Mouse (Mus musculus): ENCODE measurements around the gene Ctxn1.

Ctxn1 gene

GRCm38 (mm10) chr8:4214006-4214980 lies 44.8 kb downstream of the Ctxn1 start:
- peak; percentile 48 to 70 for DNase-seq (ENCODE audit: low spot score in 2 of 2)

GRCm38 (mm10) chr8:4213210-4214005 lies 45.7 kb downstream of the Ctxn1 start:
- peak in 1 of 2 experiments; percentile 71 for DNase-seq (ENCODE audit: low spot score in 2 of 2)

DNA sequence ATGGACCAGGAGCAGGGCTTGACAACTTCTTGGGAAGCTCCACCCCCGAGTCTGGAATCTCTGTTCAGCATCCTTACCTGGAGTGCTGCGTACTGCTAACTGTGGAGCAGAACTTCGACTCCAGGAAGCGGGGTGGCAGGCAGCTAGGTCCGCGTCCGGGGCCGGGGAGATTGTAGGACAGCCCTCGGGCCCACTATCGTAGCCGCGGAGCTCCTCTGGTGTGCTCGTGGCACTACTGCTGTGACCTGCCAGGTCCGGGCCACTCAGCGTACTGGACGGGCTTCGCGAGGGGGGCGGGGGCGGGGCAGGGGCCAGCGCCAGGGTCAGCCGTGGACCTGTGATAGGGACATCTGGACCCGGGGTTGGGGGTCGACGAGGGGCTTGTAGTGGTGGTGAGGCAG lies 46.3 kb downstream of the Ctxn1 start:
- DNase-seq (ENCODE audit: low spot score in 2 of 2): peak in 1 of 2 experiments; percentile 69

DNA sequence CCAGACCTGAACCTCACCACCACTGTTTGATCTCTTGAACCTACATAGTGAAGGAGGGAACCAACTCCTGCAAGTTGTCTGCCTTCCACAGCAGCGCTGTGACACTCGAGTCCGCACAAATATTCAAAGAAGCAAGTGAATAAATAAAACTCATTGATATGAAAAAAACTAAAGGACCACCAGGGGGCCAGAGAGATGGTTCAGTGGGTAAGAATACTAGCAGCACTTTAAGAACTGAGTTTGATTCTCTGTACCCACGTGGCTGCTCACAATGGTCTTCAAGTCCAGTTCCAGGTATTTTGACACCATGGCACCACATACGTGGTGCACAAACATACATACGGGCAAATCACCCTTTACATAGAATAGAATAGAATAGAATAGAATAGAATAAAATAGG lies 48.0 kb downstream of the Ctxn1 start:
- DNase-seq (ENCODE audit: low spot score in 2 of 2): no peak

Measured in spleen, postnatal 4 days (tissue).